Mouse (Mus musculus) cerebellum, adult 8-10 months (tissue): ENCODE results near the gene Arhgap9.

Experiments
- DNase-seq: peaks from one replicate; pipeline ENCODE4 v3.0.0; 2022

The Arhgap9 gene

DNA sequence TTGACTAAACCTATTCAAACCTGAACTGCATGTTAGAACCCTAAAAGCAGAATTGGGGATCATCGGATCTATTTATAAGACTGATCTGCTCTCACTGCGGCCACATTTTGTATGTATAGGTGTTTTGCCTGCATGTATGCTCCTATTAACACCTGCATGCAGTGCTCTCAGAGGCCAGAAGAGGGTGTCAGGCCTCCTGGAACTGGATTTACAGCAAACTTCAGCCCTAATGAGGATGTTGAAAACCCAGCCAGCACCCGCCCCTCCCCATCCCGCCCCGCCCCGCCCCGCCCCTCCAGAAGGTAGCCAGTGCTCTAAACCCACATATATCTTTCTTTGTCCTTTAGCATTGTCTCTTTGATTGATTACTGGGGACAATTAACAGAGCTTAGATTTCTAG lies 2.7 kb downstream of the Arhgap9 start:
- no peak for DNase-seq

DNA sequence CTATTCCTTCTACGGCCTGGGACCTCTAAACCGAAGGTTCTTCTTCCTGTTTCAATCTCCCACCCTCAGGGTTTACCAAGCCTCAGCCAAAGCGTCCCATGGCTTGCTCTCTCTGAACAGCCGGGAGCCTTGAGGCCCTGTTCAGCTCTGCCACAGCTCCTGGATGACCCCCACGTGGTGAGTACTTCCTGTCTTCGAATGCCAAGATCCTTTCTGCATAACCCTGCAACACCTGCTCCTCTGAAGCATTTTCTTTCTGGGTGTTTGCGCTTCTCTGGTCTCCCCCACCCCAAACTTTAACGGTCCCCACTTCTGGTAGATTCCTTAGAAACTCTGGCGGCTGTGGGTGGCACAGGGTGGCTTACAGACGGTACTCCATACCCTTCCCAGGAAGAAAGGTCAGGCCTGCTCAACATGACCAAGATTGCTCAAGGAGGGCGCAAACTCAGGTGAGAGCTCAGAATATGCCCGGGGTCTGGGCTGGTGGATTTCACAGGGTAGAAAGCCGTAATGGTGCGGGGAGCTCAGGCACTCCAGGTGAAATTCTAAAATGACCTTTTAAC lies 3.8 kb downstream of the Arhgap9 start:
- DNase-seq = no peak

- no peak for DNase-seq
Observed at GRCm38 (mm10) chr10:127326017-127326801, 4.4 kb downstream of the Arhgap9 start.

GRCm38 (mm10) chr10:127326828-127327227 lies 5.1 kb downstream of the Arhgap9 start:
- DNase-seq = no peak

DNA sequence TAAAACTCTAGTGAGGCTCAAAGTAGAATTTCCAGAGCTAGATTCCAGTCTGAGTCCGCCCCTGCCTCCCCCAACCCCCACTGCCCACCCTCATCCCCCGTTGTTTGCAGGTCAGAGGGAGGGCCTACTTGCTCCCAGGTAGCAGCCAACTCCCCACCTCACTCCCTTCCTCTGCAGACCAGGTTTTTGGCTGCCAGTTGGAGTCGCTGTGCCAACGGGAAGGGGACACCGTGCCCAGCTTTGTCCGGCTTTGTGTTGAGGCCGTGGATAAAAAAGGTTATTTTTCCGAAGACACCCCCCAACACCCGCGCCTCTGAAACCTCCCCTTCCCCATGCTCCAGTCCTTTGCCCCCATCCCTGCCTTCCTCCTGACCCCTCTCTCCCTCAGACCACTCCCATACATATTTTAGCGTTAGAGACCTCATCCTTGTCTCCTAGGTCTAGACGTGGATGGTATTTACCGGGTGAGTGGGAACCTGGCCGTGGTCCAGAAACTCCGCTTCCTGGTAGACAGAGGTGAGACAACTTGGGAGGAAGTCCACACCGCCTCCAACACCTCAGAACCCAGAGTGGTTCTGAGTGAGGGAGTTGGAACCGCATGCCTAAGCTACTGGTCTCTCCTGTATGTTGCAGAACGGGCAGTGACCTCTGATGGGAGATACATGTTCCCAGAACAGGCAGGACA lies 5.8 kb downstream of the Arhgap9 start:
- no peak for DNase-seq

DNA sequence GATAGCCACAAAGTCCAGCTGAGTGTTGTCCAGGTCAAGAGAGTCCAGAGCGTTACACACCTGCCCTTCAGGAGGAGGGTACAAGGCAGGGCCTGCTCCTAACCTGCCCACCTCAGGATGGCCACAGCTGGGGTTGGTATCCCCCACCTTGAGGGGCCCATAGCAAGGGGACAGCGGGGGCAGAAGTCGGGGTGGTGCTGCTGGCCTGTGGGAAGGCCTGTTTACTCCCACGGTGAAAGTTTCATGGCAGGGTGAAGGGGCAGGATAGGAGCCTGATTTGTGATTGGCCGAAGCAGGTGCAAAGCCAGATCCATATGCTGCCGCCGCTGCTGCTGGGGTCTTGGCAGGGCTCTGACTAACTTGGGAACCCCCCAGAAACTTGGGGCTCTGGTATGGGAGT lies 8.4 kb downstream of the Arhgap9 start:
- DNase-seq = no peak

DNA sequence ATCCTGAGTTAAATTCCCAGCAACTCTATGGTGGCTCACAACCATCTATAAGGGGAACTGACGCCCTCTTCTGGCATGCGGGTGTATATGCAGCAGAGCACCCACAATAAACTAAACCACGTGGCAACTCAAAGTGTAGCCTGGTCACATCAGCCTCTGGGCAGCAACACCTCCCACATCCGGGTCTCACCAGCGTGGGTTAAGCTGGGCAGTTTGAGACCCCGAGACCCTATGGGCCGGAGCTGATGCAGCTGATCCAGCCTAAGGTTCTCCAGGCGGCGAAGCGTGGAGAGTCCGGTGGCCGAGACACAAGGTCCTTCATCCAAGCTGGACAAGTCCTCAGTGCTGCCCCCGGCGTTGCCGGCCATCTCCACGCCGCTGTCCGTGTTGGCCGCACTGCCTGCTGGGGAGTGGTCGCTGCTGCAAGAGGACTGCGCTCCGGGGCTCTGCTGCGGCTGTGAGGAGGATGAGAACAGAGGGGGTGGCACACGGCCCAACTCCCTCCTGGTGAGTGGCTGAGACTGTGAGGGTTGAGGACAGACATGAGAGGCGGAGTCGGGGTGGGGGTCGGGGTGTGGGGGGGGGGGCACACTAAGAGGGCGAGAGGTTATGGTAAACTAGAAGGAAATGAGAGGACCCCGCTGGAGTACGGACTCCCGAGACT lies 10.6 kb downstream of the Arhgap9 start:
- DNase-seq = no peak

DNA sequence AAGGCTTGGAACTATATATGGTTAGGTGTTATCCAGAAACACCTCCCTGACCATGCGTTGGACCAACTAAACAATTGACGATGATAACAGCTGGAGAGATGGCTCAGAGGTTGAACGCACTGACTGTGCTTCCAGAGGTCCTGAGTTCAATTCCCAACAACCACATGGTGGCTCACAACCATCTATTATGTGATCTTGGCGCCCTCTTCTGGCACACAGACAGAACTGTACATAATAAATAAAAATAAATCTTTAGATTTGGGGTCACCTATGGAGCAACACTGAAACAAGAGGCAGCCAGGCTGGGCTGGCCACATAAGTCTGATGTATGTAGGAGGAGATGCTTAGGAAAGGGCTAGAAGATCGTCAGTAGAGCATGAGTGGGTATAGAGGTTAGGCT lies 11.4 kb downstream of the Arhgap9 start:
- no peak for DNase-seq

- DNase-seq = no peak
Observed at GRCm38 (mm10) chr10:127335271-127335670, 13.5 kb downstream of the Arhgap9 start.

DNA sequence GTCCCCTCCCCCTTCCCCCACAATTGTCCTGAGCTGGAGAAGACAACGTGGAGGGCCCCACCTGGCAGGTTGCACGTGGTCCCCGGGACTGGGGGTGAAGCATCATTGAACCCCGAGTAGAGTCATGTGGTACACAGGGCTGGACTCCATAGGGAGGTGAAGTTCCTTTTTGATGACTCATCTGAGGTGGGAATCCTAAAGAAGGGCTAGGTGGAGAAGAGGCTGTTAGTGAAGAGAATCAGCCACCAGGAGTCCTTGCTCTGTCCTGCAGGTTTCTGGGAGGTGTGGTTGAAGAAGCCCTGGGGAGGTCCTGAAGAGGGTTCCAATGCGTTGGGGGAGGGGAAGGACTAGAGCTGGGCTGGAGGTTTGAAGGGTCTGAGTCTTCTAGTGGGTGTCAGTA lies 15.2 kb downstream of the Arhgap9 start:
- no peak for DNase-seq

- DNase-seq = no peak
Observed at GRCm38 (mm10) chr10:127337536-127338099, 15.9 kb downstream of the Arhgap9 start.

DNA sequence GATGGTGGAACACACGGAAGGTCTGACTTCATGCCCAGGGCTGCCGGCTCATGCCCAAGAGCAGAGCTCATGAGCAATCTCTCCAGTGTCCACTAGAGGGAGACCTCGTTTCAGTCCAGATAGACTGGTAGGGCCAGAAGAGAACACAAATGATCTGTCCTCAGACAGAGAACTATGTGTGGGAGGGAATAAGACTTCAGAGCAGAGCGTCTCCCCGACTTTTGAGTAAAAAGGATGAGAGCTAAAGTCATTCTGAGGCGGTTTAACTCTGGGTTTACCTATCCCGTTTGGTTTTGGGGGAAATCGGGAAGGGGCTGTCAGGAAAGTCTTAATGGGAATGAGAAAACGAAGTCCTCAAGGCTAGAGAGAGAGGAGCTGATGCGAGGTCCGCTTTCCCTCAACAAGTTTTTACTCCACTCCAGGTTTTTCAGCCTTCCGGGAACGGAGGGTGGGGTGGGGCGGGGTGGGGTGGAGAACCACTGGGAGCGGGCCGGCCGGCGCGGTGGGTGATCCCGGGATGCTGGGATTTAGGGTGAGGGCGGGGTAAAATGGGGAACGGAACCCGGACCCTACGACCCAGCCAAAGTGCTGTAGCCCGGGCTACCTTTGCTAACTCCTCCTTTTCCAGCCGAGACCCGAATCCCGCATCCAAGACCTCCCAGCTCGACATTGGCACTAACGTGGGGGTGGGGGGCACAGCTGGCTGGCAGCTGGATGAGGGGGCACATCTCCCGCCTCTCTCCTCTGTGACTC lies 17.3 kb downstream of the Arhgap9 start:
- peak; percentile 88 for DNase-seq

DNA sequence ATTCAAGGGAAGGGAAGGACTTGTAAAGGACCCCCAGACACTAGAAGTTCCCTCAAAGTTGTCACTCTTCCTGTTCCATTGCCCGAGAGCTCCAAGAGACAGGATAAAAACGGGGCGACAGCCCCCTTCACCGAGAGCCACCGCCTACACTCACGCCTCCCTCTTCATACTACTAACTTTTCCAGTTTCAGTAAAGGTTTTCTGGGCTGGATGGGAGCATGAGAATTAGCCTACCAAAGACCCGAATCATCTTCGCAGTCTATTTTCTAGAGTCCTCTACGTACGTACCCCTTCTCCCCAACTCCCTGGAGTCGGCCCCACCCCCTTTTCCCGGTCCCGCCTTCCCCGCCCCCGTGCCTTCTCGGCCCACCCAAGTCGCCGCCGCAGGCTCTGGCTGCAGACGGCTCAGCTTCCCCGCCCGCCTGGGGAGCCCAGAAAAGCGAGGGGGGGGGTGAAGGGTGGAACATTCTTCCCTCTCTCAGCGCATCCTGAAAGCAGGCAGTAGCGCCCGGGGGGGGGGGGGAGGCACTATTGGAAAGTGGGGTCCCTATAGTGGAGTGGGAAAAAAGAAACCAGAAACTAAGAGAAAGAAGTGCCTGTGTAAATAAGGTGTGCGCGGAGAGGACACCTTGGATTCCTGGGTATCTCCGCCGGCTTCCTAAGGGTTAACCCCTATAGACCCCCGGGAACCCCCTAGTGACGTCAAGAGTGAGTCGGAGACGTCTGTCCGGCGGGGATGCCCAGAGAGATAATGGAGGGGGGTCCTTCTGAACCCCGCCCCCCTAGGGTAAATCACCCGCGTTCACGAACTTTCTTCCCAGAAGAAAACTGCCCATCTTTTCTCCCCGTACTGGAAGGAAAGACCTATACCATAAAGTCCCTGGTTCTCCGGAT lies 18.2 kb downstream of the Arhgap9 start:
- no peak for DNase-seq

DNA sequence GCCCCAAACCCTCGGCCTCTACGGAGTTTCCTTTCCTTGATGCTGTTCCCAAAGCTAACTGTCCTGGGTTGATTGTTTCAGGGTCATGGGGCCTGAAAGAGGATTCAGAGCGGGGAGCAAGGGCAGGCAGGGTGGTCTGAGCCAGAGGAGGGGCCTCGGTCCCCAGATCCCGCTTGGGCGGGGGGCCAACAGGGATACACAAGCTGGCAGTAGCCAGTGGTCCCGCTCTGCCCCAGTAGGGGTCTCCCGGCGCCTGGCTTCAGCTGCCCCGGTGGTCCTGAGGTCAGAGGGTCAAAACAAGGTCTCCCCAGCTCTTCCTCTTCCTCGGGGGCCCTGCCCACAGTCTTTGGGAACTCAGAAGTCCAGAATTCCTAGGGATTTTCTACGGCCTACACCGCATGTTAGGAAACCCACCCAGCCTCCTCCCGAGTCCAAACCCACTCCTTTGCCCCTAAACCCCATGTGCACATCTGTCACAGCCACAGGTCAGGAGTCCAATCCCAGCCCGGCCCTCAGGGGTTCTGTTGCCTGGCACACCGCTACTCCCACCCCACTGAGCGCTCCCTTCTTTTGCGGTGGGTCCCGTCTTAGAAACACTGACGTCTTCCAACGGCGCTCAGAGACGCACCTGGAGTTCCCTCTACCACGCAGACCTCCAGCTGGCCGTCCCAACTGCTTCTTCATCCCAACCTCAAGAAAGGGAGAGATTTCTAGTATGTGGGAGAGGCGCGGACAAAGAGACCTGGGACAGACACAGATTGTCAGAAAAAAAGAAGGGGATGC lies 19.0 kb downstream of the Arhgap9 start:
- no peak for DNase-seq

DNA sequence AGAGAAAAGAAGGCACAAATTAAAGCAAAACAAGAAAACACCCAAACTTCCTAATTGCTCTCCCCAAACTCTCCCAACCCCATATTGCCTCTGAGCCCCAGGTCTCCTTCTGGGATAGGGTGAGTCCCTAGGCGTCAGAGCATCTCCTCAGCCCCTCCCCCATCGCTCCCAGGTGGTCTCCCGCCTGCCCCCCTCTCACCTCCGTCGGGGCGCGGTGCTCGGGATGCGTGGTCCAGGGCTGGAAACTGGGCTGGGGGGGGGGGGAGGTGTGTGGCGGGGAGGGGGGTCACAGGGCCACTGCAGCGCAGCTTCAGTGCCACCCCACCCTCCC lies 19.6 kb downstream of the Arhgap9 start:
- DNase-seq = no peak

DNA sequence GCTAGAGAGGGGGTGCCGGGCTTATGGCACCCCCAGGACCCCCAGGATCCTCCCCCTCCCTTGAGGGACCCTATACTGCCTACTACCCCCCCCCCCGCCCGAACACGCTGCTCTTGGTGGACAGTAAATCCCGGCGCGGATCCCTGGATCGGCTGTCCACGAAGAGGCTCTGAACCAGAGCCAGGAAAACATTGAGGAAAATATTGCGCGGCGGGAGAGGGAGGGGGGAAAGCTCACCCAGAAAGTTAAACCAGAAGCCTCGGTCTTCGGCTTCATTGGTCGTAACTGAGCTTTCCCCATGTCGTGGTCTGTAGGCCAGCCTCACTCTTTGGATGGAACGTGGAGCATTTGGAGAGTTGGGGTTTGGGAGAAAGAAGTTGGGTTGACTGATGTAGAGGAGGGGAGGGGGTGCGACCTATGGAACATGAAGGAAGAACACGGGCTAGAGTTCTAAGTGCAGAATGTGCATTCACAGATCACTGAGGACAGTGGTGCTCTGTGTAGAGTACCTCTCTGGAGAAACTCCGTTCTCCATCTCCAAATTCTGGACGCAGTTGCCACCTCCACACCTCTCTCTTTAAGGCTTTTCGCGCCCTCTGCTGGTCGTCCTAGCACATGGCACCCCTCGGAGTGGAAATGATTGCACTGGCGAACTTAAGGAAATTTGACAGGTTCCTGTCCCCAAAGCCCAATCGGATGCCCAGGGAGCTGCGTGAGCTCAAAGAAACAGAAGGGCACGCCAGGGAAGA lies 20.3 kb downstream of the Arhgap9 start, which contains the start of gene Gli1:
Gli1 (minus strand) TSS at position 84 of the 749 bp plus-strand sequence.
- peak; percentile 81 for DNase-seq

GRCm38 (mm10) chr10:127343029-127343428 lies 21.3 kb downstream of the Arhgap9 start:
- DNase-seq = no peak

- DNase-seq = no peak
Observed at GRCm38 (mm10) chr10:127346173-127346572, 24.4 kb downstream of the Arhgap9 start.

DNA sequence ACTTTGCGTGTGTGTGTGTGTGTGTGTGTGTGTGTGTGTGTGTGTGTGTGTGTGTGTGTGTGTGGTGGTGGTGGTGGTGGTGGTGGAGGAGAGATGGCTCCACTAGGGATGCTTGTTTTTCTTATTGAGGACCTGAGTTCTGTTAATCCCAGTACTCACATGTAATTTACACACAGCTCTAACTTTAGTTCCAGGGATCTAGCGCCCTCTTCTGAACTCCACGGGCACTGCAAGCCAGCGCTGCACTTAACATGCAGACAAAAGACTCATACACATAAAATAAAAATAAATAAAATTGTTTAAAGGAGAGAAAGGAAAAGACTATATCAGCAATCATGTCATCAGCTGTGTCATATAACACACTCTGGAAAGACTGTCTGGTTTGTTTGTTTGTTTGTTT lies 27.2 kb downstream of the Arhgap9 start:
- no peak for DNase-seq

GRCm38 (mm10) chr10:127349810-127350209 lies 28.0 kb downstream of the Arhgap9 start:
- no peak for DNase-seq
